Mouse (Mus musculus): ENCODE data around the gene Hook1. TPM values are rescaled to one million over a fixed set of nuclear protein-coding genes. Genes with fewer than 3 reads are reported as not detected.
"Not testable (repeated sequence)": the region's sequence is repeated elsewhere in the genome, so short reads cannot be mapped to it uniquely, and the experiment has no call there.

The Hook1 gene
- polyA plus RNA-seq, 1 experiment from 2014 or later = 8.4 TPM

GRCm38 (mm10) chr4:95931331-95931730 is 35.7 kb upstream of the Hook1 start:
- Histone ChIP-seq H3K36me3 (ENCODE audit: insufficient read depth, low read length) (no peaks in the 10 kb centered on the region), H3K4me3 (ENCODE audit: low read depth, low read length) (no peak overlapping the region), H3K27ac (ENCODE audit: low read length) (no peak overlapping the region), H3K4me2 (replicated peaks; ENCODE audit: low read depth, low read length) (no peak overlapping the region), H3K9ac (replicated peaks; ENCODE audit: low read depth) (no peak overlapping the region), H3K9me3 (ENCODE audit: low read length) (no peaks in the 10 kb centered on the region), H3K4me1 (ENCODE audit: insufficient read depth, low read depth, low read length) (no peaks in the 10 kb centered on the region), H3K27me3 (replicated peaks; ENCODE audit: insufficient read depth, low read length) (no peaks in the 10 kb centered on the region)
- TF ChIP-seq EP300 (IDR thresholded peaks at IDR 0.05) = no peak
- TF ChIP-seq CTCF (IDR thresholded peaks at IDR 0.05) = no peak
- WGBS = 57% methylated on average over 2 of the region's 2 CpGs
- ATAC-seq (no peak), DNase-seq (ENCODE audit: low spot score) (no peak)

- H3K4me2 ChIP-seq (replicated peaks; ENCODE audit: low read depth, low read length) = no peak overlapping the region
- TF ChIP-seq EP300 (IDR thresholded peaks at IDR 0.05) (no peak), CTCF (IDR thresholded peaks at IDR 0.05) (no peak)
- no peak overlapping the region for H3K27ac ChIP-seq (ENCODE audit: low read length)
- no peak overlapping the region for H3K4me3 ChIP-seq (ENCODE audit: low read depth, low read length)
- no peaks in the 10 kb centered on the region for H3K4me1 ChIP-seq (ENCODE audit: insufficient read depth, low read depth, low read length)
- no peaks in the 10 kb centered on the region for H3K27me3 ChIP-seq (replicated peaks; ENCODE audit: insufficient read depth, low read length)
- no peaks in the 10 kb centered on the region for H3K9me3 ChIP-seq (ENCODE audit: low read length)
- 71% methylated on average over 9 of the region's 9 CpGs for WGBS
- no peak overlapping the region for H3K9ac ChIP-seq (replicated peaks; ENCODE audit: low read depth)
- DNase-seq (ENCODE audit: low spot score) = no peak
- no peaks in the 10 kb centered on the region for H3K36me3 ChIP-seq (ENCODE audit: insufficient read depth, low read length)
- no peak for ATAC-seq
Observed at GRCm38 (mm10) chr4:95933801-95934356, 33.2 kb upstream of the Hook1 start.

GRCm38 (mm10) chr4:95934384-95935035 is 32.5 kb upstream of the Hook1 start:
- Histone ChIP-seq H3K4me2 (replicated peaks; ENCODE audit: low read depth, low read length) (no peak overlapping the region), H3K9ac (replicated peaks; ENCODE audit: low read depth) (no peak overlapping the region), H3K27ac (ENCODE audit: low read length) (no peak overlapping the region), H3K4me3 (ENCODE audit: low read depth, low read length) (no peak overlapping the region), H3K36me3 (ENCODE audit: insufficient read depth, low read length) (no peaks in the 10 kb centered on the region), H3K4me1 (ENCODE audit: insufficient read depth, low read depth, low read length) (no peaks in the 10 kb centered on the region), H3K9me3 (ENCODE audit: low read length) (no peaks in the 10 kb centered on the region), H3K27me3 (replicated peaks; ENCODE audit: insufficient read depth, low read length) (no peaks in the 10 kb centered on the region)
- 86% methylated on average over 4 of the region's 4 CpGs for WGBS
- DNase-seq (ENCODE audit: low spot score) (no peak), ATAC-seq (no peak)
- TF ChIP-seq EP300 (IDR thresholded peaks at IDR 0.05) (no peak), CTCF (IDR thresholded peaks at IDR 0.05) (no peak)

- Histone ChIP-seq H3K9me3 (ENCODE audit: low read length) (no peaks in the 10 kb centered on the region), H3K4me2 (replicated peaks; ENCODE audit: low read depth, low read length) (no peak overlapping the region), H3K9ac (replicated peaks; ENCODE audit: low read depth) (no peak overlapping the region), H3K27me3 (replicated peaks; ENCODE audit: insufficient read depth, low read length) (no peaks in the 10 kb centered on the region), H3K27ac (ENCODE audit: low read length) (no peak overlapping the region), H3K4me3 (ENCODE audit: low read depth, low read length) (no peak overlapping the region), H3K36me3 (ENCODE audit: insufficient read depth, low read length) (no peaks in the 10 kb centered on the region), H3K4me1 (ENCODE audit: insufficient read depth, low read depth, low read length) (no peaks in the 10 kb centered on the region)
- WGBS = 72% methylated on average over 3 of the region's 3 CpGs
- DNase-seq (ENCODE audit: low spot score) (no peak), ATAC-seq (no peak)
- no peak for TF ChIP-seq CTCF (IDR thresholded peaks at IDR 0.05)
- no peak for TF ChIP-seq EP300 (IDR thresholded peaks at IDR 0.05)
Observed at GRCm38 (mm10) chr4:95938701-95939100, 28.3 kb upstream of the Hook1 start.

GRCm38 (mm10) chr4:95947896-95948295 is 19.1 kb upstream of the Hook1 start:
- 73% methylated on average over 1 of the region's 1 CpGs for WGBS
- H3K4me1 ChIP-seq (ENCODE audit: insufficient read depth, low read depth, low read length) = no peaks in the 10 kb centered on the region

GRCm38 (mm10) chr4:95953328-95953727 is 13.7 kb upstream of the Hook1 start:
- DNase-seq (ENCODE audit: low spot score) = no peak
- Histone ChIP-seq H3K36me3 (ENCODE audit: insufficient read depth, low read length) (no peaks in the 10 kb centered on the region), H3K4me2 (replicated peaks; ENCODE audit: low read depth, low read length) (no peak overlapping the region), H3K4me1 (ENCODE audit: insufficient read depth, low read depth, low read length) (no peaks in the 10 kb centered on the region), H3K27me3 (replicated peaks; ENCODE audit: insufficient read depth, low read length) (no peaks in the 10 kb centered on the region), H3K4me3 (ENCODE audit: low read depth, low read length) (no peak overlapping the region), H3K9me3 (ENCODE audit: low read length) (no peaks in the 10 kb centered on the region), H3K9ac (replicated peaks; ENCODE audit: low read depth) (no peak overlapping the region), H3K27ac (ENCODE audit: low read length) (no peak overlapping the region)
- ATAC-seq = no peak
- TF ChIP-seq CTCF (IDR thresholded peaks at IDR 0.05) (no peak), EP300 (IDR thresholded peaks at IDR 0.05) (no peak)

More at GRCm38 (mm10) chr4:95947896-95948295, 19.1 kb upstream of the Hook1 start:
- Histone ChIP-seq H3K36me3 (ENCODE audit: insufficient read depth, low read length) (no peaks in the 10 kb centered on the region), H3K27ac (ENCODE audit: low read length) (no peak overlapping the region), H3K4me2 (replicated peaks; ENCODE audit: low read depth, low read length) (no peak overlapping the region), H3K9ac (replicated peaks; ENCODE audit: low read depth) (no peak overlapping the region), H3K4me3 (ENCODE audit: low read depth, low read length) (no peak overlapping the region), H3K9me3 (ENCODE audit: low read length) (no peaks in the 10 kb centered on the region), H3K27me3 (replicated peaks; ENCODE audit: insufficient read depth, low read length) (no peaks in the 10 kb centered on the region)
- ATAC-seq (no peak), DNase-seq (ENCODE audit: low spot score) (no peak)
- no peak for TF ChIP-seq EP300 (IDR thresholded peaks at IDR 0.05)
- TF ChIP-seq CTCF (IDR thresholded peaks at IDR 0.05) = no peak

- not testable (repeated sequence) for ATAC-seq; H3K27ac ChIP-seq (ENCODE audit: low read length)
Observed at GRCm38 (mm10) chr4:95982221-95982620, 15.2 kb downstream of the Hook1 start.

More at GRCm38 (mm10) chr4:95982221-95982620, 15.2 kb downstream of the Hook1 start:
- H3K9ac ChIP-seq (replicated peaks; ENCODE audit: low read depth); H3K36me3 ChIP-seq (ENCODE audit: insufficient read depth, low read length); H3K9me3 ChIP-seq (ENCODE audit: low read length); H3K4me1 ChIP-seq (ENCODE audit: insufficient read depth, low read depth, low read length); H3K4me2 ChIP-seq (replicated peaks; ENCODE audit: low read depth, low read length); H3K4me3 ChIP-seq (ENCODE audit: low read depth, low read length); DNase-seq (ENCODE audit: low spot score); H3K27me3 ChIP-seq (replicated peaks; ENCODE audit: insufficient read depth, low read length): not testable (repeated sequence)
- WGBS = 91% methylated on average over 17 of the region's 17 CpGs
